Mouse (Mus musculus) hindbrain, embryonic 10.5 days (tissue): ENCODE results near the gene Entpd7. TPM values are rescaled to one million over a fixed set of nuclear protein-coding genes. Genes with fewer than 3 reads are reported as not detected.
A peak's percentile ranks its signal among the peaks of the same experiment; 100 is the strongest.

Source experiments
- DNase-seq: peaks from one replicate; pipeline ENCODE4 v3.0.0-alpha.2; 2017; ENCODE audit warnings: low spot score
- H3K27ac ChIP-seq: fragments of 300-500 bp; sonication (generic); 2 replicates; pipeline ENCODE4 v1.5.1; 2016; ENCODE audit warnings: mild to moderate bottlenecking, moderate library complexity
- H3K27me3 ChIP-seq: fragments of 300-500 bp; sonication (generic); 2 replicates; pipeline ENCODE4 v1.6.1; 2016; ENCODE audit warnings: mild to moderate bottlenecking; ENCODE audit not compliant: poor library complexity, insufficient read depth, severe bottlenecking
- H3K36me3 ChIP-seq: fragments of 300-500 bp; sonication (generic); 2 replicates; pipeline ENCODE4 v1.6.1; 2016; ENCODE audit warnings: mild to moderate bottlenecking, moderate library complexity
- H3K4me1 ChIP-seq: fragments of 300-500 bp; sonication (generic); replicated peaks from 2 replicates; pipeline ENCODE4 v1.6.1; 2016; ENCODE audit warnings: mild to moderate bottlenecking
- H3K4me3 ChIP-seq: fragments of 300-500 bp; sonication (generic); 2 replicates; pipeline ENCODE4 v1.5.1; 2016; ENCODE audit warnings: mild to moderate bottlenecking, moderate library complexity
- H3K9me3 ChIP-seq: fragments of 300-500 bp; sonication (generic); 2 replicates; pipeline ENCODE4 v1.6.1; 2016; ENCODE audit warnings: mild to moderate bottlenecking, moderate library complexity
- WGBS: fragments of 180-500 bp; shearing (Covaris S2); methylation state at CpG from one replicate; pipeline ENCODE4 v1.1.7; 2016; 5-methylcytosine and 5-hydroxymethylcytosine counted together
- polyA plus RNA-seq: library from polyadenylated mRNA; unstranded; fragments of >200 nt; fragmentation: Nextera tagmentation; extraction: Ambion mirVana; gene quantifications from 2 replicates; pipeline ENCODE4 v1.2.1, GENCODE M21; 2016

The Entpd7 gene
- polyA plus RNA-seq, 1 experiment from 2014 or later: 9.3 TPM

DNA sequence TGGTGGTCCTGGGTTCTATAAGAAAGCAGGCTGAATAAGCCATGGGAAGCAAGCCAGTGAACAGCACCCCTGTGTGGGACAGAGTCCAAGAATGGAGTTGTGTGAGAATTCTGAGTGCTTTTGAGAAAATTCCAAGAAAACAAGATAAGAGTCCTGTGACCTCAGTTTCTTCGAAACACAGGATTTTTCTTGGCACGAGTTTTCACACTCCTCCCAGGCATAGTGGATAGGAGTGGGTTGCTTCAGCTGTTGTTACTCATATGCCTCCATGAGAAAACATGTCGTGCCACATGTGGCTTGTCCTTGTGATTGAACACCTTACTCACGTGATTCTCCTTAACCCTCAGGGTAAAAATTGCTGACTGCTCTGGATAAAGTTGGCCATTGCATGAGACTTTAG lies 58.4 kb downstream of the Entpd7 start:
- H3K36me3 ChIP-seq: peaks cover 77% of the 10 kb centered on the region
- H3K4me1 ChIP-seq: peaks cover 5% of the 10 kb centered on the region; the same call in 1 of the 2 replicates
- WGBS: 87% methylated on average over 4 of the region's 4 CpGs
- H3K27me3 ChIP-seq: no peaks in the 10 kb centered on the region
- DNase-seq: no peak
- H3K27ac ChIP-seq: no peak overlapping the region
- H3K9me3 ChIP-seq: no peaks in the 10 kb centered on the region
- H3K4me3 ChIP-seq: no peak overlapping the region

DNA sequence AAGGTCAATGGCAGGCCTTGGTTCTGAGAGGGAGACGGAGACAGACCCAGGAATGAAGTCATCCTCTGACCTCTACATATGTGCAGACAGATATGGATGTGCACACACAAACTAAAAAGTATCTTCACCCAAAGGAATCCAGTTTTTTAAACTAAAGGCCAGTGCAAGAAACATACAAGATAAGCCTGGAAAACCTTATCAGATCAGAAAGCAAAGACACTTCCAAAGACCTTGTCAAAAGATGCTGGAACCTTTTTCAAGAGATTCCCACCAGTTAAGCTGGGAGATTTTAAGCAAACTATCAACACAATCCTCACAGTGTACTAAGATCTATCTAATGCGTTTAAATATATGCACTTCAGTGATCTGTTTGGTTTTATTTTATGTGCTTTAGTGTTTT lies 60.5 kb downstream of the Entpd7 start:
- WGBS: 98% methylated on average over 2 of the region's 2 CpGs
- Histone ChIP-seq H3K4me1 (peaks cover 14% of the 10 kb centered on the region), H3K36me3 (peaks cover 56% of the 10 kb centered on the region), H3K4me3 (no peak overlapping the region), H3K9me3 (no peaks in the 10 kb centered on the region), H3K27me3 (no peaks in the 10 kb centered on the region), H3K27ac (no peak overlapping the region)
- DNase-seq: no peak

- Histone ChIP-seq H3K36me3 (peaks cover 30% of the 10 kb centered on the region), H3K9me3 (no peaks in the 10 kb centered on the region), H3K4me3 (peak within 1 kb of the TSS; percentile 76), H3K4me1 (peaks cover 14% of the 10 kb centered on the region), H3K27me3 (no peaks in the 10 kb centered on the region), H3K27ac (peak within 1 kb of the TSS; percentile 97)
- under 1% methylated on average over 62 of the region's 62 CpGs for WGBS
- DNase-seq: peak; percentile 95
Observed at GRCm38 (mm10) chr19:43752489-43753225, 63.2 kb downstream of the Entpd7 start, which contains the start of the genes Cutc and Cox15. Gene Cutc, plus strand, starts transcription at chr19:43752996. Gene Cox15, minus strand, starts transcription at chr19:43753000.

- H3K27me3 ChIP-seq: no peaks in the 10 kb centered on the region
- H3K9me3 ChIP-seq: no peaks in the 10 kb centered on the region
- WGBS: under 1% methylated on average over 24 of the region's 24 CpGs
- peak; percentile 85 for DNase-seq
- peaks cover 14% of the 10 kb centered on the region for H3K4me1 ChIP-seq
- peak overlapping the region; percentile 97 for H3K27ac ChIP-seq
- peak overlapping the region; percentile 76 for H3K4me3 ChIP-seq
- H3K36me3 ChIP-seq: peaks cover 23% of the 10 kb centered on the region
Observed at GRCm38 (mm10) chr19:43753226-43753835, 63.9 kb downstream of the Entpd7 start.

GRCm38 (mm10) chr19:43754237-43754636 lies 64.8 kb downstream of the Entpd7 start:
- Histone ChIP-seq H3K4me1 (peaks cover 14% of the 10 kb centered on the region), H3K9me3 (no peaks in the 10 kb centered on the region), H3K27ac (no peak overlapping the region), H3K4me3 (no peak overlapping the region), H3K27me3 (no peaks in the 10 kb centered on the region), H3K36me3 (peaks cover 14% of the 10 kb centered on the region)
- 73% methylated on average over 2 of the region's 2 CpGs for WGBS
- no peak for DNase-seq

DNA sequence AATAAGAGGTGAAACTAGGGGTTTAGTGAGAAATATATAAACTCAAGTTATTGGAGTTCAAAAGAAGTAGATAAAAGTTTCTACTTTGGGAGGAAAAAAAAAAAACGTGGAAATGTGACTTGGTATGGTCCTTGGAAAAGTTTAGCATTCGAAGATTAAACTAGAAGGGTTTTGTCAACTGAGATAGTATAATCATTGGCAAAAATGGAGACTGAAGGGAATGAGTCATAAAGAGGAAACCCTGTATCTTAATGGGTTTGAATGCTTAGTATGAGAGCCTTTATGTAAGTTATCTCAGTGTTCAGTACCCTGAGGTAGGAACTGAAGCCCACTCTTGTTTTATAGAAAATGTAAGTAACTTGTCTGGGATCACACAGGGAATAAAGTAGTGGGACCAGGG lies 65.4 kb downstream of the Entpd7 start:
- no peak for DNase-seq
- no peaks in the 10 kb centered on the region for H3K27me3 ChIP-seq
- H3K27ac ChIP-seq: no peak overlapping the region
- 75% methylated on average over 2 of the region's 2 CpGs for WGBS
- peaks cover 9% of the 10 kb centered on the region for H3K36me3 ChIP-seq
- H3K4me1 ChIP-seq: peaks cover 14% of the 10 kb centered on the region
- H3K9me3 ChIP-seq: no peaks in the 10 kb centered on the region
- no peak overlapping the region for H3K4me3 ChIP-seq

DNA sequence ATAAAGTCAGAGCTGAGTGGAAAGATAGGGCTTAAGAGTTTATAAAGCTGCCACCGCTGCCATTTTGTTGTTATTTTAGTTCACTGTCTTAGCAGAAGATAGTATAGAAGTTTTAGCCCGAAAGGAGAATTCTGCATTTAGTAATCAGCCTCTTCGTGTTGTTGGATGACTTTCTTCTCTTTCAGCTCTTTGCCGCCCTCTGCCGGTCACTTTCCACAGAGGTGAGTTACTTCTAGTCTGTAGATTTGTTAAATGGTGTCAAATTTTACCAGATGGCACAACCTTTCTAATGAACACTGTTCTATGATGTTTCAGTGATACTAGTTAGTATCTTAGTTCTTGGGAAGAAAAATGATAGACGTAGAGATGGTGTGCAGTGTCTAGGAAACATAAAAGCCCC lies 71.0 kb downstream of the Entpd7 start:
- H3K36me3 ChIP-seq: no peaks in the 10 kb centered on the region
- no peaks in the 10 kb centered on the region for H3K27me3 ChIP-seq
- H3K9me3 ChIP-seq: no peaks in the 10 kb centered on the region
- no peaks in the 10 kb centered on the region for H3K4me1 ChIP-seq
- H3K27ac ChIP-seq: no peak overlapping the region
- DNase-seq: peak; percentile 75
- H3K4me3 ChIP-seq: no peak overlapping the region
- 26% methylated on average over 6 of the region's 6 CpGs for WGBS

- no peaks in the 10 kb centered on the region for H3K27me3 ChIP-seq
- H3K4me3 ChIP-seq: no peak overlapping the region
- H3K36me3 ChIP-seq: no peaks in the 10 kb centered on the region
- no peak overlapping the region for H3K27ac ChIP-seq
- DNase-seq: no peak
- H3K9me3 ChIP-seq: no peaks in the 10 kb centered on the region
- no peaks in the 10 kb centered on the region for H3K4me1 ChIP-seq
Observed at GRCm38 (mm10) chr19:43761543-43762256, 72.2 kb downstream of the Entpd7 start.

DNA sequence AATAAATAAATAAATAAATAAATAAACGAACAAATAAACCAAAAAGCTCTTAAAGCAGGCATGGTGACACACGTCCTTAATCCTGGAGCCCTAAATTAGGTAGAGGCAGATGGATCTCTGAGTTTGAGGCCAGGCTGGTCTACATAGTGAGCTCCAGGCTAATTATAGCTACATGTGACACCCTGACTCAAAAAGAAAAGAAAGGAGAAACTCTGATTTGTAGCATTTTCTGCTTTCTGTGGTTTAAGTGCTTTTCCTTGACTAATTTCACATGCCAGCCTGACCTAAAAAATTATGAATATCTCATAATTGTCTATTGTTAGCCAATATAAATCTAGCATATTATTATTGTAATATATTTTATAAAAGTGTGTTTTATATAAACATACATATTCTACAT lies 72.9 kb downstream of the Entpd7 start:
- 79% methylated on average over 2 of the region's 2 CpGs for WGBS
- Histone ChIP-seq H3K27ac (no peak overlapping the region), H3K4me3 (no peak overlapping the region), H3K4me1 (no peaks in the 10 kb centered on the region), H3K27me3 (no peaks in the 10 kb centered on the region), H3K36me3 (no peaks in the 10 kb centered on the region), H3K9me3 (no peaks in the 10 kb centered on the region)
- DNase-seq: no peak

GRCm38 (mm10) chr19:43766451-43766850 lies 77.0 kb downstream of the Entpd7 start:
- Histone ChIP-seq H3K4me1 (no peaks in the 10 kb centered on the region; the same call in 1 of the 2 replicates), H3K36me3 (no peaks in the 10 kb centered on the region), H3K9me3 (no peaks in the 10 kb centered on the region), H3K27me3 (no peaks in the 10 kb centered on the region), H3K27ac (no peak overlapping the region), H3K4me3 (no peak overlapping the region)
- DNase-seq: no peak
- 91% methylated on average over 5 of the region's 5 CpGs for WGBS

DNA sequence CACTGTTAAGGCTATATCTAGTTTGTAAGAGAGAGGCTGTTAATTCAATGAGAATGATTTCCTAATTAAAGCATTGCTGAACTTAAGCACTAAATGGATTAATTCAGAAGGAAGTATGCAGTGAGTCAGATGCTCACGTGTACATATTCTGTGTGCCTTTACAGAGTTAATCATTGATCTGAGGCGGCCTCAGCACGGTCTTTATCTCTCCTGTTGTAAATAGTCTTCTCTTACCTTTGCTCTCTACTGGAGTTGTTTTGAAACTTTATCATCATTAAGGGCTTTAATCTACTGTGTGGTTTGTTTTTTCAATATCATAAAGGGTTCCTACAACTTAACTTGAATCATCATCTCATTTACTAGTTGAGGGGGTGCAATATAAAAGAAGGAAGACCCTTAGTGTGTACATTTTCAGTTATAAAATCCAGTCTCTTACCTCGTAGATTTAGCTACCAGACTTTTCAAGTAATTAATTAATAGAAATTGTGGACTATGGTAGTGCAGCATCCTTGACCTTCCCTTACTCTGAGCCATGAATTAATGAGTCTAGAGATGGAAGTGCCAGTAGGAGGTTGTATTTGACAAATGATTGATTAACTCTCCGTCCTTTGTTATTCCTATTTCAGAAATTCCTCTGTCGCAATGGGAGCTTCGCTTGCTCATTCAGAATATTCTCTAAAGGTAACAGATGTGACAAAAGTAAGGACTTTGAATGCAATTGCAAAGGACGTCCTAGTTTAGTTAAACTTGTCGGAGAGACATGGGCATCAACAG lies 78.3 kb downstream of the Entpd7 start:
- no peak for DNase-seq
- Histone ChIP-seq H3K4me3 (no peak overlapping the region), H3K9me3 (no peaks in the 10 kb centered on the region), H3K27ac (no peak overlapping the region), H3K4me1 (peaks cover 3% of the 10 kb centered on the region; the same call in 1 of the 2 replicates), H3K36me3 (no peaks in the 10 kb centered on the region), H3K27me3 (no peaks in the 10 kb centered on the region)
- 71% methylated on average over 9 of the region's 9 CpGs for WGBS

- Histone ChIP-seq H3K27ac (no peak overlapping the region), H3K36me3 (no peaks in the 10 kb centered on the region), H3K4me3 (no peak overlapping the region), H3K27me3 (no peaks in the 10 kb centered on the region), H3K9me3 (no peaks in the 10 kb centered on the region), H3K4me1 (peaks cover 3% of the 10 kb centered on the region; the same call in 1 of the 2 replicates)
- WGBS: 88% methylated on average over 5 of the region's 5 CpGs
- DNase-seq: no peak
Observed at GRCm38 (mm10) chr19:43769366-43769960, 80.0 kb downstream of the Entpd7 start.
